Comparison of ENCODE assay signal across 11 mouse cellular contexts in genomic region chr14:48172026-48172425, GRCm38 (mm10). TPM values are rescaled to one million over a fixed set of nuclear protein-coding genes. Genes with fewer than 3 reads are reported as not detected.
DNase-seq lines count a peak whose midpoint lies in the region; ATAC-seq and TF ChIP-seq lines count a peak whose summit lies in the region.
"Had no signal": no experiment of that assay in that cellular context is flagged by ENCODE, and none has a peak within 500 bp of the region (broad histone marks: within the 10 kb centered on the region; RNA-seq: fewer than 3 reads in every experiment).

No protein-coding gene starts in this region.

- 0 out of 2 replicates have a peak overlapping the region, but pooled peaks have one; percentile 20 for H3K27ac ChIP-seq in heart, embryonic 13.5 days (replicated peaks)
- H3K27ac ChIP-seq in heart, adult 2 months: no peak overlapping the region
- H3K27ac ChIP-seq: embryonic facial prominence, embryonic 12.5 days had no signal

- no peaks in the 10 kb centered on the region for H3K36me3 ChIP-seq in heart, embryonic 13.5 days
- H3K36me3 ChIP-seq in heart, adult 2 months (ENCODE audit: control insufficient read depth, insufficient read depth, low read length): no peaks in the 10 kb centered on the region
- H3K36me3 ChIP-seq: embryonic facial prominence, embryonic 12.5 days had no signal

- H3K4me1 ChIP-seq in heart, embryonic 13.5 days: peaks cover 3% of the 10 kb centered on the region; the same call in 1 of the 2 replicates
- no peaks in the 10 kb centered on the region for H3K4me1 ChIP-seq in heart, adult 2 months (ENCODE audit: control insufficient read depth, insufficient read depth, low read length)

- WGBS in heart, embryonic 13.5 days: 38% methylated on average over 8 of the region's 8 CpGs
- 40% methylated on average over 8 of the region's 8 CpGs for WGBS in heart, adult 2 months

- H3K4me3 ChIP-seq in heart, embryonic 13.5 days: no peak overlapping the region
- no peak overlapping the region for H3K4me3 ChIP-seq in heart, adult 2 months
- H3K4me3 ChIP-seq: embryonic facial prominence, embryonic 12.5 days had no signal

- no peak for TF ChIP-seq EP300 in heart, adult 2 months (IDR thresholded peaks at IDR 0.05; ENCODE audit: insufficient read depth, low read depth, low read length)

- no peak for TF ChIP-seq CTCF in heart, adult 2 months (IDR thresholded peaks at IDR 0.05)

- H3K9ac ChIP-seq in heart, embryonic 13.5 days: no peak overlapping the region
- H3K9ac ChIP-seq in heart, adult 2 months (ENCODE audit: low read depth, low read length): no peak overlapping the region
- H3K9ac ChIP-seq: embryonic facial prominence, embryonic 12.5 days had no signal

- intact Hi-C loops in heart, adult 2 months (cut with DNase I): no loop called here

- H3K9me3 ChIP-seq in heart, embryonic 13.5 days: no peaks in the 10 kb centered on the region
- H3K9me3 ChIP-seq: embryonic facial prominence, embryonic 12.5 days had no signal

- TF ChIP-seq POLR2A in heart, adult 2 months (IDR thresholded peaks at IDR 0.05; ENCODE audit: insufficient read depth, low read depth, low read length): no peak

- 0 out of 2 replicates have a peak, but pooled peaks have one; percentile 61 for ATAC-seq in heart, embryonic 13.5 days (ENCODE audit: extremely low read depth, insufficient number of reproducible peaks, low FRiP score, low TSS enrichment)
- no peak for ATAC-seq in monocyte, adult 5-6 weeks (replicated peaks; ENCODE audit: insufficient number of reproducible peaks, low FRiP score, low TSS enrichment, poor library complexity, severe bottlenecking)
- no peak for ATAC-seq in erythroid progenitor cell, adult 5-6 weeks (replicated peaks; ENCODE audit: low FRiP score, poor library complexity, severe bottlenecking)

- no peak for DNase-seq in heart, adult 2 months
- peak; percentile 46 for DNase-seq in urinary bladder, postnatal 14 days (ENCODE audit: low spot score)
- no peak for DNase-seq in urinary bladder, postnatal 36 days (ENCODE audit: low spot score in 2 of 2)
- peak; percentile 71 for DNase-seq in lung, postnatal 36 days
- no peak for DNase-seq in gastrocnemius, postnatal 4 days (ENCODE audit: low spot score in 2 of 2)
- DNase-seq: adrenal gland, adult 8-10 months had no signal

- H3K79me2 ChIP-seq in heart, adult 2 months (replicated peaks; ENCODE audit: control insufficient read depth, insufficient read depth, low read length): peaks cover 3% of the 10 kb centered on the region; the same call in 1 of the 2 replicates

- no peaks in the 10 kb centered on the region for H3K27me3 ChIP-seq in heart, embryonic 13.5 days (replicated peaks)
- H3K27me3 ChIP-seq in heart, adult 2 months (ENCODE audit: control insufficient read depth, insufficient read depth, low read length): no peaks in the 10 kb centered on the region
- H3K27me3 ChIP-seq: CH12.LX; embryonic facial prominence, embryonic 12.5 days had no signal

- no peak overlapping the region for H3K4me2 ChIP-seq in heart, embryonic 13.5 days
- H3K4me2 ChIP-seq: embryonic facial prominence, embryonic 12.5 days had no signal

RNA-seq across cellular contexts. Expression of gene Peli2, which starts 51.4 kb away (rescaled TPM):
- 2.9 and 3.7 TPM in 2 replicates for polyA plus RNA-seq in heart, embryonic 13.5 days (2015; fragmentation: Nextera tagmentation; extraction: Ambion mirVana)
- 10 to 100 TPM; 17.2 to 20.3 TPM for total RNA-seq in heart, adult 2 months (2021)
- polyA plus RNA-seq in heart, adult 2 months (2012; rRNA removed): 8.1 and 10.1 TPM in 2 replicates
- total RNA-seq in gastrocnemius, postnatal 4 days (2021): 10 to 100 TPM; 24.1 to 25.1 TPM
- 2.0 to 18.0 TPM (median 5.0 TPM) in 3 replicates for total RNA-seq in monocyte, adult 5-6 weeks (2017)
- 0.72 and 2.5 TPM in 2 replicates for total RNA-seq in erythroid progenitor cell, adult 5-6 weeks (2015; ENCODE audit: low replicate concordance)
- total RNA-seq in erythroid progenitor cell, adult 5-6 weeks (2017; ENCODE audit: low replicate concordance): 0.64 and 1.1 TPM in 2 replicates
- total RNA-seq: CH12.LX had no signal

Comparison
In these comparisons a context has a peak if more than half of its experiments do, and no peak if none do; other contexts are left out.
1. DNase-seq: peak in urinary bladder, postnatal 14 days (single experiment) and lung, postnatal 36 days (single experiment); none in heart, adult 2 months (0 of 2), urinary bladder, postnatal 36 days (0 of 2) and gastrocnemius, postnatal 4 days (0 of 2).